Mouse (Mus musculus): ENCODE results near the gene Aldh1b1.

- TF ChIP-seq CTCF (IDR thresholded peaks at IDR 0.05; ENCODE audit: low read depth, low read length) (no peak), POLR2A (IDR thresholded peaks at IDR 0.05; ENCODE audit: extremely low read depth, insufficient read depth, low read length) (peak; percentile 53; the same call in 1 of the 2 replicates)
Observed at GRCm38 (mm10) chr4:45848825-45849156, 50.0 kb downstream of the Aldh1b1 start.

All from liver, adult 2 months (tissue).